Mouse (Mus musculus): ENCODE results near the gene Olfr155. TPM values are rescaled to one million over a fixed set of nuclear protein-coding genes. Genes with fewer than 3 reads are reported as not detected.

Gene Olfr155
- polyA plus RNA-seq, 1 experiment from 2014 or later: not detected

GRCm38 (mm10) chr4:43859886-43860285 lies 8.5 kb downstream of the Olfr155 start:
- no peaks in the 10 kb centered on the region for H3K36me3 ChIP-seq (ENCODE audit: insufficient read depth, low read length)
- 75% methylated on average over 10 of the region's 10 CpGs for WGBS
- H3K4me2 ChIP-seq (replicated peaks; ENCODE audit: low read depth, low read length): no peak overlapping the region
- no peaks in the 10 kb centered on the region for H3K4me1 ChIP-seq (ENCODE audit: insufficient read depth, low read length)
- H3K9me3 ChIP-seq (ENCODE audit: low read length): no peaks in the 10 kb centered on the region
- no peak for ATAC-seq (ENCODE audit: low FRiP score, low TSS enrichment)
- no peak overlapping the region for H3K4me3 ChIP-seq (ENCODE audit: low read length)
- no peak overlapping the region for H3K27ac ChIP-seq (ENCODE audit: low read length)
- H3K9ac ChIP-seq (replicated peaks; ENCODE audit: low read length): no peak overlapping the region
- H3K27me3 ChIP-seq (ENCODE audit: insufficient read depth, low read length): no peaks in the 10 kb centered on the region

GRCm38 (mm10) chr4:43860744-43861519 lies 9.6 kb downstream of the Olfr155 start:
- Histone ChIP-seq H3K4me3 (ENCODE audit: low read length) (no peak overlapping the region), H3K9ac (replicated peaks; ENCODE audit: low read length) (no peak overlapping the region), H3K4me1 (ENCODE audit: insufficient read depth, low read length) (no peaks in the 10 kb centered on the region), H3K4me2 (replicated peaks; ENCODE audit: low read depth, low read length) (no peak overlapping the region), H3K36me3 (ENCODE audit: insufficient read depth, low read length) (no peaks in the 10 kb centered on the region), H3K9me3 (ENCODE audit: low read length) (no peaks in the 10 kb centered on the region), H3K27ac (ENCODE audit: low read length) (no peak overlapping the region), H3K27me3 (ENCODE audit: insufficient read depth, low read length) (no peaks in the 10 kb centered on the region)
- WGBS: 16% methylated on average over 14 of the region's 14 CpGs
- no peak for ATAC-seq (ENCODE audit: low FRiP score, low TSS enrichment)

- H3K4me3 ChIP-seq (ENCODE audit: low read length): no peak overlapping the region
- H3K4me2 ChIP-seq (replicated peaks; ENCODE audit: low read depth, low read length): no peak overlapping the region
- H3K36me3 ChIP-seq (ENCODE audit: insufficient read depth, low read length): no peaks in the 10 kb centered on the region
- H3K9ac ChIP-seq (replicated peaks; ENCODE audit: low read length): no peak overlapping the region
- H3K4me1 ChIP-seq (ENCODE audit: insufficient read depth, low read length): no peaks in the 10 kb centered on the region
- H3K27ac ChIP-seq (ENCODE audit: low read length): no peak overlapping the region
- no peaks in the 10 kb centered on the region for H3K27me3 ChIP-seq (ENCODE audit: insufficient read depth, low read length)
- no peaks in the 10 kb centered on the region for H3K9me3 ChIP-seq (ENCODE audit: low read length)
- 57% methylated on average over 4 of the region's 4 CpGs for WGBS
- no peak for ATAC-seq (ENCODE audit: low FRiP score, low TSS enrichment)
Observed at GRCm38 (mm10) chr4:43863298-43863697, 11.9 kb downstream of the Olfr155 start.

- WGBS: 75% methylated on average over 10 of the region's 10 CpGs
- Histone ChIP-seq H3K4me3 (ENCODE audit: low read length) (no peak overlapping the region), H3K27ac (ENCODE audit: low read length) (no peak overlapping the region), H3K9ac (replicated peaks; ENCODE audit: low read length) (no peak overlapping the region), H3K36me3 (ENCODE audit: insufficient read depth, low read length) (no peaks in the 10 kb centered on the region), H3K4me2 (replicated peaks; ENCODE audit: low read depth, low read length) (no peak overlapping the region), H3K27me3 (ENCODE audit: insufficient read depth, low read length) (no peaks in the 10 kb centered on the region), H3K9me3 (ENCODE audit: low read length) (peaks cover 7% of the 10 kb centered on the region), H3K4me1 (ENCODE audit: insufficient read depth, low read length) (peaks cover 5% of the 10 kb centered on the region)
- ATAC-seq (ENCODE audit: low FRiP score, low TSS enrichment): no peak
Observed at GRCm38 (mm10) chr4:43869821-43870220, 18.5 kb downstream of the Olfr155 start.

- Histone ChIP-seq H3K27me3 (ENCODE audit: insufficient read depth, low read length) (no peaks in the 10 kb centered on the region), H3K27ac (ENCODE audit: low read length) (no peak overlapping the region), H3K4me1 (ENCODE audit: insufficient read depth, low read length) (peaks cover 14% of the 10 kb centered on the region), H3K36me3 (ENCODE audit: insufficient read depth, low read length) (no peaks in the 10 kb centered on the region), H3K9ac (replicated peaks; ENCODE audit: low read length) (peak overlapping the region; percentile 87; the same call in 1 of the 2 replicates), H3K4me2 (replicated peaks; ENCODE audit: low read depth, low read length) (peak overlapping the region; percentile 90), H3K4me3 (ENCODE audit: low read length) (peak overlapping the region; percentile 70), H3K9me3 (ENCODE audit: low read length) (no peaks in the 10 kb centered on the region)
- WGBS: 34% methylated on average over 7 of the region's 7 CpGs
- ATAC-seq (ENCODE audit: low FRiP score, low TSS enrichment): no peak
Observed at GRCm38 (mm10) chr4:43874501-43874900, 23.1 kb downstream of the Olfr155 start.

- peak; percentile 94 for ATAC-seq (ENCODE audit: low FRiP score, low TSS enrichment)
- Histone ChIP-seq H3K4me2 (replicated peaks; ENCODE audit: low read depth, low read length) (peak within 1 kb of the TSS; percentile 90), H3K36me3 (ENCODE audit: insufficient read depth, low read length) (no peaks in the 10 kb centered on the region), H3K4me3 (ENCODE audit: low read length) (peak within 1 kb of the TSS; percentile 70), H3K9me3 (ENCODE audit: low read length) (no peaks in the 10 kb centered on the region), H3K4me1 (ENCODE audit: insufficient read depth, low read length) (peaks cover 14% of the 10 kb centered on the region), H3K9ac (replicated peaks; ENCODE audit: low read length) (peak within 1 kb of the TSS; percentile 87), H3K27ac (ENCODE audit: low read length) (peak within 1 kb of the TSS; percentile 64), H3K27me3 (ENCODE audit: insufficient read depth, low read length) (no peaks in the 10 kb centered on the region)
- under 1% methylated on average over 72 of the region's 73 CpGs for WGBS
Observed at GRCm38 (mm10) chr4:43875160-43875918, 24.0 kb downstream of the Olfr155 start, which contains the start of gene Reck. Reck (plus strand) TSS chr4:43875530.

- Histone ChIP-seq H3K9ac (replicated peaks; ENCODE audit: low read length) (peak overlapping the region; percentile 87), H3K27ac (ENCODE audit: low read length) (peak overlapping the region; percentile 60; the same call in 1 of the 2 replicates), H3K4me3 (ENCODE audit: low read length) (peak overlapping the region; percentile 70), H3K4me2 (replicated peaks; ENCODE audit: low read depth, low read length) (peak overlapping the region; percentile 90), H3K9me3 (ENCODE audit: low read length) (no peaks in the 10 kb centered on the region), H3K4me1 (ENCODE audit: insufficient read depth, low read length) (peaks cover 14% of the 10 kb centered on the region), H3K27me3 (ENCODE audit: insufficient read depth, low read length) (no peaks in the 10 kb centered on the region), H3K36me3 (ENCODE audit: insufficient read depth, low read length) (no peaks in the 10 kb centered on the region)
- ATAC-seq (ENCODE audit: low FRiP score, low TSS enrichment): peak; percentile 78
- 0% methylated on average over 20 of the region's 20 CpGs for WGBS
Observed at GRCm38 (mm10) chr4:43875919-43876411, 24.6 kb downstream of the Olfr155 start.

GRCm38 (mm10) chr4:43877230-43877629 lies 25.9 kb downstream of the Olfr155 start:
- Histone ChIP-seq H3K36me3 (ENCODE audit: insufficient read depth, low read length) (no peaks in the 10 kb centered on the region), H3K4me2 (replicated peaks; ENCODE audit: low read depth, low read length) (no peak overlapping the region), H3K27me3 (ENCODE audit: insufficient read depth, low read length) (no peaks in the 10 kb centered on the region), H3K9ac (replicated peaks; ENCODE audit: low read length) (no peak overlapping the region), H3K27ac (ENCODE audit: low read length) (no peak overlapping the region), H3K9me3 (ENCODE audit: low read length) (no peaks in the 10 kb centered on the region), H3K4me1 (ENCODE audit: insufficient read depth, low read length) (peaks cover 14% of the 10 kb centered on the region), H3K4me3 (ENCODE audit: low read length) (no peak overlapping the region)
- 93% methylated on average over 1 of the region's 1 CpGs for WGBS
- ATAC-seq (ENCODE audit: low FRiP score, low TSS enrichment): no peak

GRCm38 (mm10) chr4:43878121-43878776 lies 26.9 kb downstream of the Olfr155 start:
- ATAC-seq (ENCODE audit: low FRiP score, low TSS enrichment): no peak
- Histone ChIP-seq H3K27me3 (ENCODE audit: insufficient read depth, low read length) (no peaks in the 10 kb centered on the region), H3K9ac (replicated peaks; ENCODE audit: low read length) (0 out of 2 replicates have a peak overlapping the region, but pooled peaks have one; percentile 17), H3K9me3 (ENCODE audit: low read length) (no peaks in the 10 kb centered on the region), H3K4me1 (ENCODE audit: insufficient read depth, low read length) (peaks cover 14% of the 10 kb centered on the region), H3K36me3 (ENCODE audit: insufficient read depth, low read length) (no peaks in the 10 kb centered on the region), H3K27ac (ENCODE audit: low read length) (no peak overlapping the region), H3K4me3 (ENCODE audit: low read length) (no peak overlapping the region), H3K4me2 (replicated peaks; ENCODE audit: low read depth, low read length) (no peak overlapping the region)
- 58% methylated on average over 5 of the region's 5 CpGs for WGBS
